Mouse (Mus musculus) lung, postnatal 4 days (tissue): ENCODE results near the gene Gm5089.

Experiments used
- DNase-seq, 2 experiments: peaks; one replicate each; pipeline ENCODE4 v3.0.0; 2021

Gene Gm5089

DNA sequence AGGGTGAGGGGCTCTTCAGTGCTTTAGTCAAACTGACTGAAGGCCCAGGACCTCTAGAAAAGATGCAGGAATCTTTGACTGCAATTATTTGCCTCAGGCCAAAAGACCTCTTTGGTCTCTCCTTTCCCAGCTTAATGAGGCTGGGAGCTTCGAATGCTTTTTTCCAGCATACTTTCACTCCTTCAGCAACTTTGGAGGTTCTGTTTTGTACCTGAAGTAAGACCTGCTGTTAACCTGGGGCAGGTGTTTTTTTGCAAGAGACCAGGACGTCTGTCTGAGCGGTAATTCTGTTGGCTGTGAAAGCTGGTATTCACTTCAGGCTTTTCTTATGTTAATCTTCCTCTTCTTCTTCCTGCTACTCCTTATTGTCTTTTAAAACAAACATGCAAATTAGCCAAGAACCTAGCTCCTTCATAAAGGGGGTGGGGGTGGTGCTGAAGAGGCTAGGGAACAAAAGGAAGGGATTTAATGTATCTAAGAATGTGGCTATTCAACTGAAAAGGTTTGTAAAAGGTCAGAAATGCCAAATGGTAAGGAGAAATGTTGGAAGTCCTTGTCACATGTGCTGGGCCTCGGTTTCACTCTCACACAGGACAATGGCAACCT, 34.6 kb downstream of the Gm5089 start:
- DNase-seq, result no peak

DNA sequence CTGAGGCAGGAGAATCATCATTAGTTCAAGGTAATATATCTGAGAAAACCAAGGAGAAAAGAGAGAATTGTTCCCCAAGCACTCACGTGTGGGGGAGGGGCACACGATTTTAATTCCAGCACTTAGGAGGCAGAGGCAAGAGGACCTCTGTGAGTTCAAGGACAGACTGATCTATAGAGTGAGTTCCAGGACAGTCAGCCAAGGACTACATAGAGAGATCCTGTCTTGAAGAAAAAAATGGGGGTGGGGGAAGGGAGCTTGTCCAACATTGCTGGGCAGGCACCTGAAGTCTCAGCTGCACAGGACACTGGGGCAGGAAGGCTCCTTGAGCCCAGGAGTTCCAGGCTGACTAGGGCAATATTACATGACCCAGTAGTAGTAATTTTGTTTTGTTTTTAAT, 36.1 kb downstream of the Gm5089 start:
- DNase-seq, result no peak

DNA sequence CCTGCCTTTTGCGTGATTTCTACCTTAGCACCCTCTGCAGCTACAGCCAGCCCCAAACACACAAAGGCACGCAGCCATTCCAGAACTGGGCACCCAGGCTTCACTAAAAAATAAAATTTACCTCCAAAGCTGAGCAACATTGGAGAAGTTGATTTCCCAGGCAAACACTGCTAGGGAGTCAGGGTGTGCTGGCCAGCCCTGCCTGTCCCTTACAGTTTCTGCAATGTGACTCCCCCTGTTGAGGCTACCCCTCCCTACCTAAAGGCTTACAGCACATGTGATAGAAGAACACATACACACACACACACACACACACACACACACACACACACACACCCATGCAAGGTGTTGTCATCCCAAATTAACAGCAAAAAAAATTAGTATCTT, 37.4 kb downstream of the Gm5089 start:
- no peak for DNase-seq

DNA sequence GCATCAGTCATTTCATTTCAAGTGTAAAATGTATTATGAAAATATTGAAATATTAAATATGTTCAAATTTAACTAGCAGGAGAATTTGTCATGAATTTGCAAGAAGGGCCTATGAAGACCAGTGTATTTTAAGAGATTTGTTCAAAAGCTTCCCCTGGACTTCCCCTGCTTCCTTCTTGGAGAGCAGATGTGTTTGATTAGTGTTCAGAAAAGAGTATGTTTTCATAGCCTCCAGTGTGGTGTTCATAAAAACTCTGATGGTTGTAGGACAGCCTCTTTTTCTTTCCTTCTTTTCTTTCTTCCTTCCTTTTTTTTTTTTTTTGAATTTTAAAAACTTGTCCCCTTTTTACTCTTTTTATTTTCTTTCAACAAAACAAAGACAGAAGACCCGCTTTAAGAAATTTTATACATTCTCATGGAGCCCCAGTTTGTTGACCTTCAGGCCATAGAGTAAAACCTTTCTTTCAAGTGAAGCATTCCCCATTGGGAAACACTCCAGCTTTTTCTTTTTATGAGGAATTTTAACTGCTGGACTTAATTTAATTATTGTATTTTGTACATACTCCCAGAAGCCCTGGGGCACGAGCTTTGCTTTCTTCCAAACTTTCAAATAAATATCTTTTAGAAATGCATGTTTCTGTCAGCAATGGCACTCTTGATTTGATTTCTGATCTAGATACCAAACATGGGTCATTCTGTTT, 37.9 kb downstream of the Gm5089 start:
- no peak for DNase-seq

DNA sequence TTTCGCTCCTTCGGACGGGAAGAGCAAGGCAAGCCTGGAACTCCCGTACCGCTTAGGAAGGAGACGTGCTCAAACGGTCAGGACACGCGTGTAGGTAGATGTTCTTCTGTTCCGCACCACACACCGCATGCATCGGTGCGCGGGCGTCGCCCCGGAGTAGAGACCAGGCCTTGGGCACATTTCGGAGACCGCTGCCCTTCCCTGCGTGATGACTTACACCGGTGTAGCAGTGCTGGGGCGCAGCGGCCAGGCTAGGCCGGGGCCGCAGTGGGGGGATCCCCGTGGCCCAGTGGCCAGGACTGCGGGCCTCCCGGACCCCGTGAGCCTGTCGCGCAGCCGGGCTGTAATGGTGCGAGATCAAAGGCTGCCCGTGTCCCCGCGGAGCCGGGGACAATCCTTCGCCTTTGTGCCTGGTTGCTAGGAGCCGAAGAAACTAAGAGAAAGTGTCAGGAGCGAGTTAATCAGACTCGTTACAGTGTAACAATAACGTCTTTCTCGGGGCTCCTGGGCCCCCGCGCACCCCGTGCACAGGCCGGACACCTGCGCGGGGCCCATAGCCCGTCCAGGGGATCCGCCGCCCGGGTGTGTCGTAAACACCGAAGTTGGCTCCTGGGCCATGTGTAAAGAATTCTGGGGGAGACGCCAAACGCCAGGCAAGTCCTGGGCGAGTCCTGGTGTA, 44.2 kb downstream of the Gm5089 start:
- DNase-seq, result no peak

DNA sequence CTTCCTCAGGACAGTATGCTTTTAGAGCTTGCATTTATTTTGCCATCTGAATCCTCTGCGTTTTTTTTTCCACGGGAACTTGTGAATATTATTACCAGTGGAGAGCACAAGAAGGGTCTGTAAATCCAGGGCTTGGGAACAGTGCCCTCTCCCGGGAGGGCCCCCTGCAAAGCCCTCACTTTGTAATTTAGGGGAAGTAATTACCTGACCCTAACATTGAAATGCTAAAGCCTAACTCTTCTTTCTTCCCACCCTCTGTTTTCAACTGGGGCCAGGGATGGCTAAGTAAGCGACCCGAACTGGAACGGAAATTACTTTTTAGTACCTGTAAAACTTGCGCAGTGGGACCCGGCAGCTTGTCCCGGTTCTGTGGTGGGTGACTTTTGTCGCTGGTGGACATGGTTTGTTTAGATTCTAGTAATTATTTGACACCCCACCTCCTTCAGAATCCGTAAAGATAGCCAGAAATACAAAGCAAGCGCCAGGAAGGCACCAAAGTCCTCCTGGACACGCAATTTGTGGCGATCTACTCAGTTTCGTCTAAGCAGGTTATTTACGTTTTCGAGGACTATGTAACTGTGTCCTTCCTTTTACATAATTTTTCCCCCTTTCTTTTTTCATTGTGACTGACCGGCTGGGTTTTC, 44.9 kb downstream of the Gm5089 start:
- DNase-seq, result no peak

DNA sequence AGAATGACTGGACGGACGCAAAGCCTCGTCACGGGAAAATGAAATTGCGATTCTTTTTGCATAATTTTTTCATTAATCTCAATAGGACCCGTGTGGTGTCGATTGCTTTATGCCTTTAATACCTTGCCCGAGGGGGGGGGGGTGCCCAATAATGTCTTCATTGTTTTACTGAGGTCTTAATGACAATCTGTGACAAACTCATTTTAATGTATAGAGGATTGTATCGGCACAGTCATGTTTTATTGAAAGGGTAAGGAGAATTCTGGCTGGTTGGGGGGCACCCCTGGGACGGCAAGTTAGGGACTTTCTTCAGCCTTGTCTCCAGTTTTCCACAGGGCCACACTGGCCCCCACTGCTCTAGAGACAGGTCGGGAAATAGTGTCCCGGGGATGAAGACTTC, 45.7 kb downstream of the Gm5089 start:
- DNase-seq, result no peak

DNA sequence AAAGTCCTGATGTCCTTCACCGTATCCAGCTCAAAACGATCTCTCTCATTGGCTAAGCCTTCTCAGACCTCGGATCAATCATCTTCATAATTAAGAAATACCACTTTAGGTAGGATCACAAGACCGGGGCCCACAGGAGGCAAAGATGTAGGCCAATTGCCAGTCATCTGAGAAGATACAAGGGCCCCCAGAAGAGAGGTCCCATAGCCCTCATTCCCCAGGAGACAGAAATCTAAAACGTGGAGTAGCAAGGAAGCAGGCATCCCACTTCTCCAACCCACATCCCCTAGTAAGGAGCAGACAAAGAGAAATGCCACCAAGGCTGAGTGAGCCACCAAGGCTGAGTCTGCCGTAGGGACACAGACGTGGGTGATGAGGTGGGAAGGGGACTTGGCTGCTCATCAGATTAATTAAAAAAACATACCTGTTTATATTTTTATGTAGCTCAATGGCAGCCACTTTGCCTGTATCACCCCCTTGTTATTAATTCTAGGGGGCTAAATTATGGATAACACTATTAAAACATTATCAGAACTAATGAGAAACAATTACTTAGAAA, 46.2 kb downstream of the Gm5089 start:
- DNase-seq, result no peak

DNA sequence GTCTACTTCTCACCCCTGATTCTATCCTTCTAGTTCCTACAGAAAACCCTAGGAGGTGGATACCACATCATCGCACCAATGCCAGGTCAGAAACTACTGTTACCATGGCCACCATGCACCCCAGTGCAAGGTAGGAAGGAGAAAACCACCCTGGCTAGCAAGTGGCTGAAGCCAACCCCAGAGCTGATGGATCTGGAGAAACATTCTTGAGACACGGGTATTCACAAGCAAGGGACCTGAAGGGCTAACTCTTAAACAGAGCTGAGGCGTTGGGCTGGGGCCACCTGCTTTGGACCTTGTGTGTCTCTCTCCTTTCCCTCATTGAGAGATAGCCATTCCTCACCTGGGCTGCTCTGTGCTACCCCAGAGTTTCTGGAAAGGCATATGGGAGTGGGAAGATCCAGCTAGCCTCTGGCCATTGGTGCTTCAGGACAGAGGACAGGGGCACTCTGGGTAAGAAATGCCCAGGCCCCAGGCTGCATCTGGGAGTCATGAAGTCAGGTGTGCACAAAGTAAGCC, 47.4 kb downstream of the Gm5089 start:
- no peak for DNase-seq

DNA sequence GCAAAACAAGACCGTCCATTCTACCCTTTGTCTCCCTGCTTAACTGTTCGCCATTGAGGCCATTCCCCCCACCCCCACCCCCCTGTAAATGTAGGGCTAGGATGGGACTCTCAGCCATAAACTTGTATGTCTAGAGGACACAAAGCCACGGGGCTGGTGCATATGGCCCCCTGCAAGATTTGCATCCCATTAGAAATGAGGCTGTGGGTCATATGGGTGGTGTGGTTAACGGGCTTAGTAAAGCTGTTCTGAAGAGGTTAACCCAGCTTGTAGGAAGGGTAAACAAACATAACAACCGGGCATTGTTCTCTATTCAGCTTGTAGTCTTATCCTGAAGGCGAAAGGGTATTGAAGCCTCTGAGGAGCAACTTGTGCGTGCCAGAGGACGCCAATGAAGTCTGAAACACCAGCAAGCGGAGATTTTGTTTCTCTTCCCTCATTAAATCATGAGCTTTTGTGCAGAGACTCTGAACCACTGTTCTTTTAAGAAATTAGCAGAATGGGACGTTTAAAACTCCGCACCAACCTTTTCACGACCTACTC, 48.1 kb downstream of the Gm5089 start:
- no peak for DNase-seq

DNA sequence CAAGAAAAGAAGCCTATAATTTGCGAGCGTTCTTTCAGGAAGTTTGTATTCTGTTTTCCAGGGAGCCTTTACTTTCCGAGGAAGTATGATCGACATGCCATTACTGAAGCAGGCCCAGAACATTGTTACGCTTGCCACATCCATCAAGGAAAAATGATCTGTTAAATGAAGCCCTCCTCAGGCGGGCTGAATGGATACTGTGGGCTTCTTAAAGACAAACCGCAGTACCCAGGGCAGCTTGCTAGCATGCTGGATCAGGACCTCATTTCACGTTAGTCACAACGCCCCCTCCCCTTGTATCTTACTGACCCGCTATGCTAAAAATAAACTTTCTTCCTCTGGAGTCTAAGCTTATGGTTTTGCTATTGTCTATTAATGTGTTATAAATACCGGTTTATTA, 49.0 kb downstream of the Gm5089 start:
- DNase-seq, result no peak

DNA sequence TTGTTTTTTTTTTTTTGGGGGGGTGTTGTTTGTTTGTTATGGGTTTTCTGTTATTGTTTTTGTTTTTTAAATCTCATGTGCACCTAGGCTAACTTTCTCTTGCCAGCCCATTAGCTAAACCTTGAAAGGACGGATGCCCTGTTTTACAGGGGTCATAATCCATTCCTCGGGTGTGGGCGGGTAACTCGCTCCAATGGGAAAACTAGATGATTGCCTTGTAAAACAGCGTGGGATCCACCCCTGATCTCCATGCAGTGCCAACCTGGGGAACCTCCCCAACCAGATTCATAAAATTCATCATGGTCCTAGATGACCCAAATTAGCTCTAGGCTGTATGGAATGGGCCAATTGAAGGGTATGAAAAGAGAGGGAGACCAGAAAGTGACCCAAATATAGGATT, 51.0 kb downstream of the Gm5089 start:
- DNase-seq, result no peak

DNA sequence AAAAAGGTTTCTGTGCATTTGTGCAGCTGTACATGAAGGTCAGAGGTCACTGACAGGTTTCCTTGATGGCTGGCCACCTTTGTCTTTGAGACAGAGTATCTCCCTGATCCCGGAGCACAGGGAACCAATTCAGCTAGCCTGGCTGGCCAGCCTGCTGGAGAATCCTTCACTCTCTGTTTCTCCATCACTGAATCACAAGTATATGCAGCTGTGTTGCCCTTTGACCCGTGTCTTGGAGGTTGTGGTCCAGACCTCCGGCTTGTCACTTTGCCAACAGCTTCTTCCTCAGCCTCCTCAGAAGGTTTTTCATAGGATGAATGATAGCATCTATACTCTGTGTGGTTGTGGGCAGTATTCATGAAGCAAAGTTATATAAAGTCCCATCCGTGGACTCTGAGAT, 52.2 kb downstream of the Gm5089 start:
- no peak for DNase-seq

DNA sequence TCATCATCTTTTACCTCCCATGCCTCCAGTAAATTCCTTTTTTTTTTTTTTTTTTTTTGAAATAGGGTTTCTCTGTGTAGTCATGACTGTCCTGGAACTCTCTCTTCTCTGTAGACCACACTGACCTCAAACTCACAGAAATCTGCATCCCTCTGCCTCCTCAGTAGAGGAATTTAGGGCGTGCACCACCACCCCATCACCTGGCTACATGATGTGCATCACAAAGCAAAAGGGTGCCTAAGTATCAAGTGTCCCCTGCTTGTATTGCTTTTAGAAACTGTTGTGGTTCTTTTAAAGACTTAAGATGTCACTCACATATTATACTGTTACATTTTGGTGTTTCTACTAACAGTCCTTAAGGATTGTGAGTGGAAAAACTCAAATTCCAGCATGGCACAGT, 57.8 kb downstream of the Gm5089 start:
- DNase-seq, result no peak

DNA sequence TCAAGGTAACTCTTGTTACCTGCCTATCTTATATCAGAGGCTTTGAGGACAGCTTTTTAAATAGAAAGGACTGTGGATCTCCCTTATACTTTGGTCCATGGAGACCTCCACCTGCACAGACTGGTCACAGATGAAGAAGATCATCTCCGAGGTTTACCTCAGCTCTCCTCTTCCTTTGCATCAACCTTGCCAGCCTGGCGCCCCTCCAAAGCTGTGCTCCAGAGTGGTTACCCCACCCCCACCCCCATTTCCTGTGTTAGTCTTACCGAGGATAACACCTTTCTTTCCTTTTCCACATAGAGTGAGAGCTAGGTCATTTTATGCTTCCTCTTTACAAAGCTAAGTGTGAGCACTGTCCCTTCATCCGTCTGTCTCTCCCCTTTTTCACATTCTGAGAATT, 60.0 kb downstream of the Gm5089 start:
- no peak for DNase-seq

DNA sequence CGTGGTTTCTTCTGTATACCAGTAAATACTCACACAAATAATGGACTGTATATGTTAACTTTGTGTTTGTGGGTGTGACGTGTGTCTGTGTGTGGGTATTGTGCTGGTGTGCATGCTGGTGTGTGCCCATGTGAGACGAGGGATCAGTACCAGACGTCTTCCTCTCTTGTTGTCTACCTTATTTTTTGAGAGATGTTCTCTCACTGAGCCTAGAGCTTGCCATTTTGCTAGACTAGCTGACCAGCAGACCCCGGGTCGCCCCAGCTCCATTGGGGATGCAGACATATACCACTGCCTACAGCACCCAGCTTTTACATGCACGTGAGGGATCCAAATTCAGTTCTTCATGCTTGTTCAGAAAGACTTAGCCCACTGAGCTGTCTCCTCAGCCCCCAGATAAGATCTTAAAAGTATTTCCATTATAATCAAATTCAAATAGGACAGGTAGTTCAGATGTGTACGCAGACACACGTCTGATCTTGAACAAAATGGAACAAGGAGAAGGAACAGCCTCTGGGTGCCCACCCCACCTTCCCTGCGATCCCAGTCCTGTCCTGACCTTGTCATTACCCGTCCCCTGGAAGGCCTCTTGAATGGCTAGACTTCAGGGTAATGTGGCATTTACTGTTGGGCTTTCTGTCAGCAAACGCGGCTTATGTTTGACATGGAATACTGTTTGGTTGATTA, 61.1 kb downstream of the Gm5089 start:
- no peak for DNase-seq

DNA sequence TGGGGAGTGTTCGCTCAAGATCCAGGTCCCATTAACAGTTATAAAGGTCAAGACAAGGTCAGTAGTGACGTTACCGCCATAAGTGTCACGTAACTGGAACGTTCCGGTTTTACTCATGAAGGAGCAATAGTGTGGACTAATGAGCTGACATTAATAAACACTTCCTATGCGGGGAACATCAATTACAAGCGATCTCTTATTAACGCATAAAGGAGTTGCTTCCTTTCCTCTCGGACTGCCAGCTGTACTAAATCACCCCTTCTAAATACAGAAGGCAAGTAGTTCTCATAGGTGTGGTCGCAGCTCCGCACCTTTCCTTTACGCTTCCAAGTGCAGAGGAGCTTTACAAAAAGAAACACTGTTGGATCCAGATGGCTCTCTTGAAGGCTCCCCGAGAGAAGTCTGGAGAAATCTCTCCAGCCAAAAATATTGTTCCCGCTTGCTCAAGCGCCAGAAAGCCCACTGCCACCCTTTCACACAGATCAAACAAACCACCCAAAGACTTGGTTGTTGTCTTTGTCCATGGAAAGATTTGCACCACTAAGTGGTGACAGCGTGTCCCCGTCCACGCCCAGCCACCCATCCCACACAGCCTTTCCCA, 62.4 kb downstream of the Gm5089 start:
- DNase-seq, result no peak

DNA sequence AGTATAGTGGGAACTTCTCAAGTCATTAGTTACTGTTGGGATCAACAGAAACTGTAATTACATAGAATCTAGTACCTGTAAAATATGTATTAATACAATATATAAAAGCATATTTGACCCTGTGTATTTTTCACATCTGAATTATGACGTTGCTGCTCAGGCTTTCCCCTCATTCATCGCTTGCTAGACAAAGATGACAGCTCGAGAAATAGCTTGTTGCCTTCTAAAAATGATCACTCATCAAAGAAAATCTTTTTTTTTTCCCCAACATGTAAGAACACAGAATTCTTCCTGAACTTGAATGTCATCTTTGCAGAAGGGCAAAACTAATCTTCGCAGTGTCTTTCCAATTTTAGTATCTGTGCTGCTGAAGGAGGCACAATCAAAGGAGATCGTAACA, 63.1 kb downstream of the Gm5089 start:
- no peak for DNase-seq

DNA sequence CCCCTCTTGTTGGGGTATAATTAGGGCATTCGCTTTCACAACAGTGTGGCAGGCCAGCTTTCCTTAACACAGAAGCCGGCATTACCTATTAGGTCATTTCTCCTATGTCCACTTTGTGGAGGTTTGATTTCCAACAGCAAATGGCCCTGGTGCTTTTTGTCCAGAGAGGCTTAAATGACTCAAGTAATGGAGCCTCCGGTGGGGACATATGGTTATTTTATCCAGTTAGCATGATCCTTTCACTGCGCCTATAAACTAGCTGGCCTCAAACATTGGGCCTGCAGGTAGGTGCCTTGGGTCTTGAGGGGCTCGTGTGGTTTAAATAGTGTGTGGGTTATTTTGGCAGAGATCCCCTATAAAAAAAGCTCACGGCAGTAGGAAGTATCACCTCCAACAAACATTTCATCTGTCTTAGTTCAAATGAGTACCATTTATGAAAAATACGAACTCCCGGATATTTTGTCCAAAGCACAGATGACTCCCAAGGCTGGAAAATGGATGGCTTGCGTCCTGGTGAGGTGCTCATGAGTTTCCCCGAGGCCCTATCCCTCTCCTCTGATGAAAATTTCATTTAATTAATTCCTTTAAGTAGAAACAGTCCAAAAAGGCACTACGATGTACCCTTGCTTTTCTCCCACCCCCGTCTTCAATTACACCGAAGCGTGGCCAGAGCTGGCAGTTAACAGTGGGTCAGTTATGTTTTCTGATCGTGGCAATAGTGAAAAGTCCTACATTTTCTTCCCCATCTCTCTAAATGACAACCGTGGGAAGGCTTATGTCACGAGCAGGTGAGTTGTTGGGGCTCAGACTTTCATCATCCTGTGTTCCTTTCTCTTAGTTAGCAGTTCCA, 64.4 kb downstream of the Gm5089 start:
- no peak for DNase-seq

DNA sequence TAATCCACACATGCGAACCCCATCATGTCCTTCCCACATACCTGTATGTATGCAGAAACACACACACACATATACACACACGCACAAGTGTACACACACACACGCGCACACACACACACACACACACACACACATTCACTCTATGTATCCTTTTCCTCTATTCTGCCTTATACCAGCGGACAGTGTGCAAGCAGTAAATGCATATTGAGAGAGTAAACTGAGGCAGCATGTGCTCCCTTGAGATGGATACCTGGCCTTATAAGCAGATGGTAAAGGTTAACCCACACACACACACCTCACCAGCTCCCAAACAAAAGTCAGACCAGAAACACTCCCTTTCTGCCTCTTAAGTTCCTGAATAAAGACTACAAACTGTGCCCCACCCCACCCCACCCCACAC, 65.2 kb downstream of the Gm5089 start:
- no peak for DNase-seq

DNA sequence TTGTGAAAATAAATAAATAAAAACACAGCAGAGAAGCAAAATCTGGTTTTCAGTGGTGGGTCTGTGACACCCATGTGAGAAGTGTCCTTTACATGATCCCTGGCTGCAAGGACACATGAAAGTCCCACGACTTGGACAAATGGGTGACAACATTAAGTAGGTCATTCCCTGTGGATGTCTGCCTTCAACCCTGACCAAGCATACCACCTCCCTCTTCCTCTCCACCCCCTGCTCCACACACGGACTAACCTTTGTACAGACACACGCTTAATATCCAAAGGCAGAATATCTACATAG, 65.7 kb downstream of the Gm5089 start:
- no peak for DNase-seq
